Mouse (Mus musculus) C2C12 (cell line): ENCODE measurements around the gene Ovgp1.

ENCODE experiments used
- CEBPB ChIP-seq: IDR thresholded peaks from one replicate; pipeline ENCODE4 v1.6.1; 2011; ENCODE audit warnings: low read depth, mild to moderate bottlenecking, control low read depth, moderate library complexity
- CTCF ChIP-seq: IDR thresholded peaks from one replicate; pipeline ENCODE4 v1.5.1; 2011; ENCODE audit not compliant: control insufficient read depth, insufficient read depth, insufficient read length
- MAX ChIP-seq: IDR thresholded peaks from one replicate; pipeline ENCODE4 v1.6.1; 2011; ENCODE audit warnings: mild to moderate bottlenecking, control low read depth
- MYOD1 ChIP-seq: IDR thresholded peaks from one replicate; pipeline ENCODE4 v1.6.1; 2011; ENCODE audit warnings: low read depth; ENCODE audit not compliant: control insufficient read depth, insufficient read length
- MYOG ChIP-seq: IDR thresholded peaks from one replicate; pipeline ENCODE4 v1.6.1; 2011; ENCODE audit not compliant: control insufficient read depth, insufficient read length; ENCODE audit errors: extremely low read depth
- USF1 ChIP-seq: IDR thresholded peaks from one replicate; pipeline ENCODE4 v1.6.1; 2011; ENCODE audit warnings: low read depth, mild to moderate bottlenecking, control low read depth, moderate library complexity

DNA sequence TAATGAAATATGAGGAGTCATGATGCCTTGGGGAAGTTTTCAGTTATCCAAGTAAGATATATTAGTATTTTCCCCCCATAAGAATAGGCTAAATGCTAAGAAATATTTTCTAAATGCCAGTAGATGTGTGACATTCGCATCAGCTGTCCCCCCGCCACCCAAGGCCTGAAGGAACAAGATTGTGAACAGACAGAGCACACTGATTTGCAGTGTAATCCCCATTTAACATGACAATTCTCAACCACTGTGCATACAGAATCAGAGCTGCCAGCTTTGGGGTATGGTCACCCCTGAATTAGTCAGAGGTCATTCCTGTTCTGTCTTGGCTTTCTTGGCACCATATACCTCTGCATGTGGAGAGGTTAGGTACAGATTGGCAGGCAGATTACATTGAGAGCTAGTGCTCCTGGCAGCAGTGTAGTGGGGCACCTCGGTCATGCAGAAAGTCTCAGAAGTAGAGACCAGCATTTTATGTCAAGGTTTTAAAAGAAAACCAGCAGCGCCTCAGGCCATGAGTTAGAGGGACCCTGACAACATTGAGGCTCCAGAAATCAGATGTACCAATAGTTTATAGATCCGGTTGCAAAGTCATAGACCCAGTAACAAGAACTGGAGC, 1.6 kb upstream of the Ovgp1 start:
- no peak for TF ChIP-seq CTCF
- TF ChIP-seq USF1 = no peak
- TF ChIP-seq MYOG = no peak
- no peak for TF ChIP-seq MAX
- TF ChIP-seq MYOD1 = no peak
- TF ChIP-seq CEBPB = no peak
